Mouse (Mus musculus) cerebellum, adult 2 months (tissue): Measurements from ENCODE around the gene Parp3.

ENCODE experiments used
- CTCF ChIP-seq: fragments of 200-500 bp; IDR thresholded peaks from 2 replicates; pipeline ENCODE4 v1.5.1; 2011; ENCODE audit warnings: low read depth, mild to moderate bottlenecking, control low read depth, low read length, moderate library complexity, borderline replicate concordance; ENCODE audit not compliant: insufficient read depth
- POLR2A ChIP-seq: fragments of 200-500 bp; IDR thresholded peaks from 2 replicates; pipeline ENCODE4 v1.6.1; 2011; ENCODE audit warnings: low read length, control low read depth, borderline replicate concordance; ENCODE audit not compliant: insufficient read depth

- TF ChIP-seq CTCF: no peak
- no peak for TF ChIP-seq POLR2A
Observed at GRCm38 (mm10) chr9:106459946-106460345, 16.8 kb downstream of the Parp3 start.
